Mouse (Mus musculus): ENCODE measurements at regions not wholly inside any gene's neighbourhood (a gene's known extent, or its start where the extent isn't known, plus 50 kb on each side); places are given as distances from the start of the nearest gene placed in this dataset.

- DNase-seq (ENCODE audit: low spot score) = no peak
Measured at GRCm38 (mm10) chr2:123267036-123267435, 502.0 kb downstream of the Sqor start.

- peak; percentile 68 for DNase-seq (ENCODE audit: low spot score)
Measured at GRCm38 (mm10) chr2:123274866-123275735, 510.1 kb downstream of the Sqor start.

GRCm38 (mm10) chr2:123275736-123276330 is 510.8 kb downstream of the Sqor start:
- peak; percentile 24 for DNase-seq (ENCODE audit: low spot score)

GRCm38 (mm10) chr2:123311554-123312276 is 546.7 kb downstream of the Sqor start:
- no peak for DNase-seq (ENCODE audit: low spot score)

- DNase-seq (ENCODE audit: low spot score) = peak; percentile 93
Measured at GRCm38 (mm10) chr2:123312277-123312617, 547.2 kb downstream of the Sqor start.

- no peak for DNase-seq (ENCODE audit: low spot score)
Measured at GRCm38 (mm10) chr2:123320448-123321097, 555.5 kb downstream of the Sqor start.

GRCm38 (mm10) chr2:123323769-123324168 is 558.7 kb downstream of the Sqor start:
- DNase-seq (ENCODE audit: low spot score) = no peak

GRCm38 (mm10) chr2:123324896-123325295 is 559.9 kb downstream of the Sqor start:
- no peak for DNase-seq (ENCODE audit: low spot score)

GRCm38 (mm10) chr2:123349625-123350346 is 584.7 kb downstream of the Sqor start:
- peak; percentile 13 for DNase-seq (ENCODE audit: low spot score)

GRCm38 (mm10) chr2:123364204-123364603 is 599.2 kb downstream of the Sqor start:
- DNase-seq (ENCODE audit: low spot score) = peak; percentile 49

- DNase-seq (ENCODE audit: low spot score) = no peak
Measured at GRCm38 (mm10) chr2:123366571-123366970, 601.5 kb downstream of the Sqor start.

GRCm38 (mm10) chr2:123385622-123386418 is 620.8 kb downstream of the Sqor start:
- DNase-seq (ENCODE audit: low spot score) = peak; percentile 15

GRCm38 (mm10) chr2:123386773-123387604 is 622.0 kb downstream of the Sqor start:
- DNase-seq (ENCODE audit: low spot score) = no peak

GRCm38 (mm10) chr2:123390981-123391380 is 625.9 kb downstream of the Sqor start:
- no peak for DNase-seq (ENCODE audit: low spot score)

GRCm38 (mm10) chr2:123394296-123394695 is 629.3 kb downstream of the Sqor start:
- DNase-seq (ENCODE audit: low spot score) = no peak

GRCm38 (mm10) chr2:123397551-123397950 is 632.5 kb downstream of the Sqor start:
- no peak for DNase-seq (ENCODE audit: low spot score)

- DNase-seq (ENCODE audit: low spot score) = no peak
Measured at GRCm38 (mm10) chr2:123401064-123401463, 636.0 kb downstream of the Sqor start.

- no peak for DNase-seq (ENCODE audit: low spot score)
Measured at GRCm38 (mm10) chr2:123409075-123409474, 644.0 kb downstream of the Sqor start.

- DNase-seq (ENCODE audit: low spot score) = peak; percentile 20
Measured at GRCm38 (mm10) chr2:123458034-123458677, 631.6 kb upstream of the Sema6d start.

All from retina, embryonic 14.5 days (tissue).